8 mouse cellular contexts compared by ENCODE assay signal in genomic region chr12:5166141-5166540, GRCm38 (mm10).
DNase-seq lines count a peak whose midpoint lies in the region; ATAC-seq and TF ChIP-seq lines count a peak whose summit lies in the region.
"Had no signal": no experiment of that assay in that cellular context is flagged by ENCODE, and none has a peak within 500 bp of the region (broad histone marks: within the 10 kb centered on the region; RNA-seq: fewer than 3 reads in every experiment).

No protein-coding gene starts in this region.

- no peak overlapping the region for H3K9ac ChIP-seq in kidney, embryonic 16.5 days (replicated peaks; ENCODE audit: low read length)
- no peak overlapping the region for H3K9ac ChIP-seq in forebrain, embryonic 15.5 days (replicated peaks)
- H3K9ac ChIP-seq in limb, embryonic 11.5 days (ENCODE audit: low read length): no peak overlapping the region
- no peak overlapping the region for H3K9ac ChIP-seq in stomach, embryonic 14.5 days (replicated peaks; ENCODE audit: low read depth, low read length)
- H3K9ac ChIP-seq: heart, embryonic 15.5 days had no signal

- no peaks in the 10 kb centered on the region for H3K9me3 ChIP-seq in kidney, embryonic 16.5 days (ENCODE audit: low read length)
- H3K9me3 ChIP-seq in forebrain, embryonic 15.5 days: no peaks in the 10 kb centered on the region
- no peaks in the 10 kb centered on the region for H3K9me3 ChIP-seq in limb, embryonic 11.5 days (ENCODE audit: control insufficient read depth, low read length)
- no peaks in the 10 kb centered on the region for H3K9me3 ChIP-seq in stomach, embryonic 14.5 days (ENCODE audit: control insufficient read depth, low read depth, low read length)
- H3K9me3 ChIP-seq: heart, embryonic 15.5 days had no signal

- H3K4me1 ChIP-seq in kidney, embryonic 16.5 days (ENCODE audit: insufficient read depth, low read length): no peaks in the 10 kb centered on the region
- peaks cover 15% of the 10 kb centered on the region for H3K4me1 ChIP-seq in forebrain, embryonic 15.5 days
- 0 out of 2 replicates have a peak, but pooled peaks cover 8% of the 10 kb centered on the region for H3K4me1 ChIP-seq in limb, embryonic 11.5 days (ENCODE audit: control insufficient read depth, insufficient read depth, low read length)
- H3K4me1 ChIP-seq in stomach, embryonic 14.5 days (ENCODE audit: control insufficient read depth, insufficient read depth, low read length): no peaks in the 10 kb centered on the region

- no peaks in the 10 kb centered on the region for H3K36me3 ChIP-seq in kidney, embryonic 16.5 days (ENCODE audit: insufficient read depth, low read length)
- H3K36me3 ChIP-seq in forebrain, embryonic 15.5 days: no peaks in the 10 kb centered on the region
- no peaks in the 10 kb centered on the region for H3K36me3 ChIP-seq in limb, embryonic 11.5 days (ENCODE audit: control insufficient read depth, insufficient read depth, low read length)
- H3K36me3 ChIP-seq in stomach, embryonic 14.5 days (ENCODE audit: control insufficient read depth, insufficient read depth, low read length): no peaks in the 10 kb centered on the region
- H3K36me3 ChIP-seq: heart, embryonic 15.5 days had no signal

- DNase-seq in kidney, adult 11 months: no peak
- peak; percentile 63 for DNase-seq in limb, embryonic 11.5 days (ENCODE audit: low spot score)
- no peak for DNase-seq in layer of hippocampus, adult 9-11 months
- no peak for DNase-seq in left cerebral cortex, adult 2 months (ENCODE audit: extremely low spot score in 1 of 2, low spot score in 2 of 2)

- ATAC-seq in kidney, embryonic 16.5 days (ENCODE audit: low FRiP score, low TSS enrichment): peak; percentile 54; the same call in 1 of the 2 replicates
- ATAC-seq in forebrain, embryonic 15.5 days (replicated peaks): peak; percentile 46; the same call in 1 of the 2 replicates
- peak; percentile 26; the same call in 1 of the 2 replicates for ATAC-seq in limb, embryonic 11.5 days (ENCODE audit: insufficient number of reproducible peaks, low FRiP score, low TSS enrichment, low read depth)
- 0 out of 2 replicates have a peak, but pooled peaks have one; percentile 28 for ATAC-seq in stomach, embryonic 14.5 days (ENCODE audit: insufficient number of reproducible peaks, insufficient read depth, low FRiP score, low read depth)

- intact Hi-C loops in left cerebral cortex, adult 2 months (cut with DNase I): no loop called here

- no peak; the same call in 1 of the 2 replicates for TF ChIP-seq CTCF in left cerebral cortex, adult 2 months (IDR thresholded peaks at IDR 0.05)

- no peaks in the 10 kb centered on the region for H3K27me3 ChIP-seq in kidney, embryonic 16.5 days (ENCODE audit: insufficient read depth, low read length)
- H3K27me3 ChIP-seq in forebrain, embryonic 15.5 days: no peaks in the 10 kb centered on the region
- H3K27me3 ChIP-seq in limb, embryonic 11.5 days (ENCODE audit: control insufficient read depth, insufficient read depth, low read length): no peaks in the 10 kb centered on the region
- no peaks in the 10 kb centered on the region for H3K27me3 ChIP-seq in stomach, embryonic 14.5 days (ENCODE audit: control insufficient read depth, insufficient read depth, low read length)
- H3K27me3 ChIP-seq: heart, embryonic 15.5 days had no signal

- H3K4me3 ChIP-seq in kidney, embryonic 16.5 days (ENCODE audit: low read length): no peak overlapping the region
- H3K4me3 ChIP-seq in forebrain, embryonic 15.5 days: no peak overlapping the region
- H3K4me3 ChIP-seq in limb, embryonic 11.5 days (ENCODE audit: low read depth, low read length): no peak overlapping the region
- no peak overlapping the region for H3K4me3 ChIP-seq in stomach, embryonic 14.5 days (ENCODE audit: low read depth, low read length)
- H3K4me3 ChIP-seq in left cerebral cortex, adult 2 months: no peak overlapping the region
- H3K4me3 ChIP-seq: heart, embryonic 15.5 days had no signal

- WGBS in kidney, embryonic 16.5 days: 34% methylated on average over 6 of the region's 6 CpGs
- WGBS in forebrain, embryonic 15.5 days: 55% methylated on average over 6 of the region's 6 CpGs
- WGBS in limb, embryonic 11.5 days: 15% methylated on average over 6 of the region's 6 CpGs
- 58% methylated on average over 6 of the region's 6 CpGs for WGBS in stomach, embryonic 14.5 days

- no peak overlapping the region for H3K4me2 ChIP-seq in kidney, embryonic 16.5 days (replicated peaks; ENCODE audit: low read depth, low read length)
- no peak overlapping the region for H3K4me2 ChIP-seq in forebrain, embryonic 15.5 days (replicated peaks)
- no peak overlapping the region for H3K4me2 ChIP-seq in limb, embryonic 11.5 days (ENCODE audit: low read depth, severe bottlenecking)
- no peak overlapping the region for H3K4me2 ChIP-seq in stomach, embryonic 14.5 days (replicated peaks; ENCODE audit: low read depth, low read length)
- H3K4me2 ChIP-seq: heart, embryonic 15.5 days had no signal

- H3K27ac ChIP-seq in kidney, embryonic 16.5 days (ENCODE audit: low read length): no peak overlapping the region
- H3K27ac ChIP-seq in forebrain, embryonic 15.5 days (replicated peaks): no peak overlapping the region
- no peak overlapping the region for H3K27ac ChIP-seq in limb, embryonic 11.5 days (replicated peaks; ENCODE audit: low read depth, low read length)
- no peak overlapping the region for H3K27ac ChIP-seq in stomach, embryonic 14.5 days (ENCODE audit: low read length)
- H3K27ac ChIP-seq in left cerebral cortex, adult 2 months: no peak overlapping the region
- H3K27ac ChIP-seq: heart, embryonic 15.5 days had no signal
